Mouse (Mus musculus) heart, adult 2 months (tissue): ENCODE measurements at regions not wholly inside any gene's neighbourhood (a gene's known extent, or its start where the extent isn't known, plus 50 kb on each side); places are given as distances from the start of the nearest gene placed in this dataset.

Experiments
- DNase-seq, 2 experiments: peaks; one replicate each; pipeline ENCODE4 v3.0.0; 2021
- H3K27ac ChIP-seq: fragments of 200-600 bp; 2 replicates; pipeline ENCODE4 v1.8.1; 2022
- H3K27me3 ChIP-seq: fragments of 200-500 bp; 2 replicates; pipeline ENCODE4 v1.6.1; 2012; ENCODE audit warnings: mild to moderate bottlenecking, low read length, inconsistent platforms, mixed read lengths; ENCODE audit not compliant: control insufficient read depth, insufficient read depth
- H3K36me3 ChIP-seq: fragments of 200-500 bp; 2 replicates; pipeline ENCODE4 v1.6.1; 2012; ENCODE audit warnings: low read length, inconsistent platforms; ENCODE audit not compliant: control insufficient read depth, insufficient read depth
- H3K4me1 ChIP-seq: fragments of 200-500 bp; 2 replicates; pipeline ENCODE4 v1.6.1; 2011; ENCODE audit warnings: low read length; ENCODE audit not compliant: control insufficient read depth, insufficient read depth
- H3K4me3 ChIP-seq: fragments of 200-600 bp; 2 replicates; pipeline ENCODE4 v1.8.1; 2022
- H3K79me2 ChIP-seq: fragments of 200-500 bp; replicated peaks from 2 replicates; pipeline ENCODE4 v1.6.1; 2012; ENCODE audit warnings: mild to moderate bottlenecking, inconsistent platforms, low read length, moderate library complexity, mixed read lengths; ENCODE audit not compliant: control insufficient read depth, insufficient read depth
- H3K9ac ChIP-seq: fragments of 200-500 bp; 2 replicates; pipeline ENCODE4 v1.6.1; 2012; ENCODE audit warnings: low read depth, mild to moderate bottlenecking, control low read depth, inconsistent platforms, low read length, mixed read lengths
- CTCF ChIP-seq: fragments of 200-600 bp; IDR thresholded peaks from 2 replicates; pipeline ENCODE4 v1.8.1; 2022; ENCODE audit warnings: antibody characterized with exemption, mild to moderate bottlenecking, moderate library complexity
- EP300 ChIP-seq: fragments of 200-500 bp; IDR thresholded peaks from 2 replicates; pipeline ENCODE4 v1.6.1; 2011; ENCODE audit warnings: low read depth, low read length, control low read depth; ENCODE audit not compliant: insufficient read depth
- POLR2A ChIP-seq: fragments of 200-500 bp; IDR thresholded peaks from 2 replicates; pipeline ENCODE4 v1.6.1; 2011; ENCODE audit warnings: mild to moderate bottlenecking, low read depth, low read length, control low read depth; ENCODE audit not compliant: insufficient read depth
- WGBS: fragments of 180-500 bp; shearing (Covaris S2); methylation state at CpG from one replicate; pipeline ENCODE4 v1.1.7; 2018; 5-methylcytosine and 5-hydroxymethylcytosine counted together
- intact Hi-C: fragments of 180-260 bp; cut with DNase I; formaldehyde crosslinking; loops from one replicate; pipeline ENCODE4 v1.15.1; 2025

- Histone ChIP-seq H3K27me3 (no peaks in the 10 kb centered on the region), H3K9ac (no peak overlapping the region), H3K36me3 (no peaks in the 10 kb centered on the region), H3K27ac (no peak overlapping the region), H3K79me2 (no peaks in the 10 kb centered on the region), H3K4me1 (no peaks in the 10 kb centered on the region), H3K4me3 (no peak overlapping the region)
- no peak for TF ChIP-seq CTCF
- no peak for TF ChIP-seq POLR2A
- TF ChIP-seq EP300, result no peak
- intact Hi-C loops, result no loop called here
- DNase-seq, result no peak
These were observed 146.1 kb downstream of the Gm21750 start for GRCm38 (mm10) chr14:73807169-73807568.

- Histone ChIP-seq H3K9ac (no peak overlapping the region), H3K36me3 (no peaks in the 10 kb centered on the region), H3K79me2 (no peaks in the 10 kb centered on the region), H3K4me3 (no peak overlapping the region), H3K4me1 (no peaks in the 10 kb centered on the region), H3K27me3 (no peaks in the 10 kb centered on the region), H3K27ac (no peak overlapping the region)
- intact Hi-C loops, result no loop called here
- DNase-seq, result peak; percentile 20 to 36
- 32% methylated on average over 6 of the region's 6 CpGs for WGBS
- no peak for TF ChIP-seq POLR2A
- 0 out of 2 replicates have a peak, but pooled peaks have one; percentile 22 for TF ChIP-seq EP300
These were observed 177.9 kb downstream of the Gm21750 start for GRCm38 (mm10) chr14:73838890-73839289.

DNA sequence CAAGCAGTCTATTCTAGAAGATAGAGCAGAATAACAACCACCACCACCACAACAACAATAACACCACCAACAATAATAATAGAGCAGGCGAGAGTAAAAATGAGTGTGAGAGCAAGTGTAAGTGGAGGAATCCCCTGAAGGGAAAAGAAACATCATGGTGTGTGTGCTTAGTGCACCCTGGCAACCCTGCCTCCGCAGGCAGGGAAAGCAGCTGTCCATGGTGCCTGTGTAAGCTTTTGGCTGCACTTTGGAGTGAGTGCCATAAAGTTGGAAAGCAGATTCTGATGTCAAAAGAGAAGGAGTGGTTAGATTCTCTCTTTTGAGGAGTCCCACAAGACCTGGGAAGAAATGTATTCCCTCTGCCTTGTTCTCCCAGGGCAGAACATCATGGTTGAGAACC lies 200.8 kb downstream of the Gm21750 start:
- WGBS, result 26% methylated on average over 2 of the region's 2 CpGs
- no peaks in the 10 kb centered on the region for H3K27me3 ChIP-seq
- TF ChIP-seq CTCF (no peak), EP300 (no peak), POLR2A (no peak)
- no peak overlapping the region for H3K9ac ChIP-seq
- no peak overlapping the region for H3K4me3 ChIP-seq
- intact Hi-C loops, result no loop called here
- H3K79me2 ChIP-seq, result no peaks in the 10 kb centered on the region
- no peak for DNase-seq
- no peaks in the 10 kb centered on the region for H3K36me3 ChIP-seq
- H3K27ac ChIP-seq, result no peak overlapping the region
- H3K4me1 ChIP-seq, result no peaks in the 10 kb centered on the region

GRCm38 (mm10) chr14:73874337-73874736 lies 213.3 kb downstream of the Gm21750 start:
- no peak for TF ChIP-seq EP300
- TF ChIP-seq POLR2A, result no peak
- TF ChIP-seq CTCF, result no peak
- no peaks in the 10 kb centered on the region for H3K36me3 ChIP-seq
- H3K27ac ChIP-seq, result no peak overlapping the region
- no peak overlapping the region for H3K4me3 ChIP-seq
- no peak for DNase-seq
- H3K4me1 ChIP-seq, result no peaks in the 10 kb centered on the region
- intact Hi-C loops, result no loop called here
- H3K79me2 ChIP-seq, result no peaks in the 10 kb centered on the region
- no peak overlapping the region for H3K9ac ChIP-seq
- H3K27me3 ChIP-seq, result no peaks in the 10 kb centered on the region

GRCm38 (mm10) chr14:73875916-73876315 lies 214.9 kb downstream of the Gm21750 start:
- Histone ChIP-seq H3K4me3 (no peak overlapping the region), H3K27ac (no peak overlapping the region), H3K36me3 (no peaks in the 10 kb centered on the region), H3K9ac (no peak overlapping the region), H3K79me2 (no peaks in the 10 kb centered on the region), H3K4me1 (no peaks in the 10 kb centered on the region), H3K27me3 (no peaks in the 10 kb centered on the region)
- intact Hi-C loops, result no loop called here
- 79% methylated on average over 3 of the region's 3 CpGs for WGBS
- no peak for DNase-seq
- TF ChIP-seq POLR2A, result no peak
- TF ChIP-seq CTCF, result no peak
- no peak for TF ChIP-seq EP300

DNA sequence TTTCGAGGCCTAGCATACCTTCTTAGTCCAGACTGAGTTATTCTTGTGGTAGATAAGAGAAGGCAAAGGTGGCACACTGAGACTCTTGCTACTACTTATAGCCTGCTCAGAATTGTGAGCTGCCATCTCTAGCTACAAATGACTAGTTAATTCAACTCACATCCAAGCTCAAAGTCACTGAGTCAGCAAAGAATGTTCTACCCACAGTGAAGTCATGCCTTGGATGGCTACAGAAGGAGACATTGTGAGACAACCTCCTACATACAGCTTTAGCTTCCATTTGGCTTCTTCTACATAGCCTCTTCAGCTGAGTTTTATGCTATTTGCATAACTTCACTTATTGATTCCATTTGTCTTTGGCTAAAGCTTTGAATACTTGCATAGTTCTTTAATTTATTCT lies 217.2 kb downstream of the Gm21750 start:
- TF ChIP-seq CTCF (no peak), POLR2A (no peak), EP300 (no peak)
- Histone ChIP-seq H3K36me3 (no peaks in the 10 kb centered on the region), H3K4me3 (no peak overlapping the region), H3K79me2 (no peaks in the 10 kb centered on the region), H3K27ac (no peak overlapping the region), H3K27me3 (no peaks in the 10 kb centered on the region), H3K4me1 (no peaks in the 10 kb centered on the region), H3K9ac (no peak overlapping the region)
- intact Hi-C loops, result no loop called here
- WGBS, result 83% methylated on average over 1 of the region's 1 CpGs
- DNase-seq, result no peak
